Mouse (Mus musculus) stomach, embryonic 15.5 days (tissue): Measurements from ENCODE around the gene Ubox5. TPM values are rescaled to one million over a fixed set of nuclear protein-coding genes. Genes with fewer than 3 reads are reported as not detected.
"Not testable (repeated sequence)": the region's sequence is repeated elsewhere in the genome, so short reads cannot be mapped to it uniquely, and the experiment has no call there.

ENCODE experiments used
- ATAC-seq: fragments of 200-750 bp; cut with Nextera tagmentation; 2 replicates; pipeline ENCODE4 v1.8.0; 2017; ENCODE audit warnings: low read depth, moderate number of reproducible peaks, moderate TSS enrichment; ENCODE audit not compliant: insufficient read depth, low FRiP score
- H3K27ac ChIP-seq: fragments of 300-500 bp; sonication (generic); 2 replicates; pipeline ENCODE4 v1.5.1; 2015; ENCODE audit warnings: mild to moderate bottlenecking, inconsistent platforms
- H3K27me3 ChIP-seq: fragments of 300-500 bp; sonication (generic); replicated peaks from 2 replicates; pipeline ENCODE4 v1.6.1; 2015; ENCODE audit warnings: inconsistent platforms
- H3K36me3 ChIP-seq: fragments of 300-500 bp; sonication (generic); 2 replicates; pipeline ENCODE4 v1.6.1; 2015; ENCODE audit warnings: inconsistent platforms
- H3K4me1 ChIP-seq: fragments of 300-500 bp; sonication (generic); 2 replicates; pipeline ENCODE4 v1.6.1; 2015; ENCODE audit warnings: inconsistent platforms
- H3K4me2 ChIP-seq: fragments of 300-500 bp; sonication (generic); 2 replicates; pipeline ENCODE4 v1.6.1; 2015; ENCODE audit warnings: mild to moderate bottlenecking, inconsistent platforms
- H3K4me3 ChIP-seq: fragments of 300-500 bp; sonication (generic); replicated peaks from 2 replicates; pipeline ENCODE4 v1.5.1; 2015; ENCODE audit warnings: inconsistent platforms
- H3K9ac ChIP-seq: fragments of 300-500 bp; sonication (generic); 2 replicates; pipeline ENCODE4 v1.6.1; 2015; ENCODE audit warnings: inconsistent platforms
- H3K9me3 ChIP-seq: fragments of 300-500 bp; sonication (generic); 2 replicates; pipeline ENCODE4 v1.6.1; 2016; ENCODE audit warnings: inconsistent platforms
- WGBS: fragments of 180-500 bp; shearing (Covaris S2); methylation state at CpG from one replicate; pipeline ENCODE4 v1.1.7; 2015; 5-methylcytosine and 5-hydroxymethylcytosine counted together
- polyA plus RNA-seq: library from polyadenylated mRNA; unstranded; fragments of >200 nt; fragmentation: Nextera tagmentation; extraction: Ambion mirVana; gene quantifications from 2 replicates; pipeline ENCODE4 v1.2.1, GENCODE M21; 2015

The Ubox5 gene
- polyA plus RNA-seq, 1 experiment from 2014 or later = 10.4 TPM

DNA sequence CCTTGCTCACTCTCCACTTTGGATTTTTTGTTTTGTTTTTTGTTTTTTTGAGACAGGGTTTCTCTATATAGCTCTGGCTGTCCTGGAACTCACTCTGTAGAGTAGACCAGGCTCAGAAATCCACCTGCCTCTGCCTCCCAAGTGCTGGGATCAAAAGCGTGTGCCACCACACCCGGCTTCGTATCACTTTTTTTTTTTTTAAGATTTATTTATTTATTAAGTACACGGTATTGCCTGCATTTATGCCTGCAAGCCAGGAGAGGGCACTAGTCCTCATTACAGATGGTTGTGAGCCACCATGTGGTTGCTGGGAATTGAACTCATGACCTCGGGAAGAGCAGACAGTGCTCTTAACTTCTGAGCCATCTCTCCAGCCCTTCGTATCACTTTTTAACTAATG lies 19.2 kb upstream of the Ubox5 start:
- not testable (repeated sequence) for H3K4me2 ChIP-seq, H3K4me3 ChIP-seq, H3K9ac ChIP-seq, H3K9me3 ChIP-seq, H3K27ac ChIP-seq, ATAC-seq, H3K4me1 ChIP-seq, H3K27me3 ChIP-seq
- 80% methylated on average over 6 of the region's 6 CpGs for WGBS
- H3K36me3 ChIP-seq = peaks cover 15% of the 10 kb centered on the region

DNA sequence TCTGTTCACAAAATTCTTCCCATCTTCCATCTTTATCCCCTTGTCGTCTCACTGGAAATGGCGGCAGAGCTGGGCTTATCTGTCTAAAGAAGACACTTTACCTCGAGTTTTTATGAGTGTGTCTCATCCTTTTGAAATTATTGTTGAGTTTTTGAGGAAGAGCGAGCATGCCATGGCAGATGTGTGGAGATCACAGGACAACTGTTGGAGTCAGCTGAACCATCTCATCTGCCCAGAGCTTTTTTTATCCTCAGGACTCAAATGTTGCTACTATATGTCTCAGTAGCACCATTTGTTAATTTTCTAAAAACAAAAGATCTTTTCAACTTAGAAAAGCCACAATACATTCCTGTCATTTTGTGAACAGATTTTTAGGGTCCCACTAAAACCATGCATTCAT lies 15.4 kb upstream of the Ubox5 start:
- Histone ChIP-seq H3K27ac (no peak overlapping the region), H3K9me3 (no peaks in the 10 kb centered on the region), H3K27me3 (no peaks in the 10 kb centered on the region), H3K4me1 (peaks cover 7% of the 10 kb centered on the region; the same call in 1 of the 2 replicates), H3K9ac (no peak overlapping the region), H3K4me3 (no peak overlapping the region), H3K36me3 (peaks cover 1% of the 10 kb centered on the region; the same call in 1 of the 2 replicates), H3K4me2 (no peak overlapping the region)
- WGBS = 82% methylated on average over 4 of the region's 4 CpGs
- no peak for ATAC-seq

DNA sequence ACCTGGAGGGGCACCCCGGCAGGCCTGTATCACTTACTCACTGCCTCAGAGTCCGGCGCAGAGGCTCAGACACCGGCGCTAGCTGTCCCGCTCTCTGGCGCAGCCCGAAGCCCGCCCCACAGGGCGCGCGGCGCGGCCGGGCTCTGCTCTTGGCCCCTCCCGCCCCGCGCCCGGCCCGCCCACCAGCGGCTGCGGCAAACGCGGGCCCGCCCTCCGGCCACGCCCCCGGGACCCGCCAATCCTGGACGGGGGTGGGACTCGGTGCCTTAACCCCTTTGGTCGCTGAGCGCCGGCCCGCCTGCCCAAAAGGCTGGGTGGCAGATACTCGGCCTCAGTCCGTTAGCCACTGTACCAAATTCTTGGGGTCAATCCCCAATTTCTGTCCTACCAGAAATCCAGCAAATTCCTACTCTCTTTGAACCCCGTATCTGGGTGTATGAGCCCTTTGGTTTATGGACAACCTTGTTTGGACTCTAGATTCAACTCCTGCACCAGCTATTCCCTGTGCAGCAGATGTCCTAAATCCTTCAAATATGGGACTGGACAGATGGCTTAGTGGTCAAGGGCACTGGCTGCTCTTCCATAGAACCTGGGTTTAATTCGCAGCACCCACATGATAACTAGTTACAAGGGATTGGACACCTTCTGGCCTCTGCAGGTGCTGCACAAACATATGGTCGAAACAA lies 13.0 kb upstream of the Ubox5 start, which contains the start of gene Lzts3:
Gene Lzts3, minus strand, starts transcription at position 120 of the 686 bp plus-strand sequence.
- WGBS = 3% methylated on average over 34 of the region's 40 CpGs
- Histone ChIP-seq H3K36me3 (no peaks in the 10 kb centered on the region), H3K4me2 (peak within 1 kb of the TSS; percentile 97), H3K27me3 (no peaks in the 10 kb centered on the region), H3K4me1 (peaks cover 7% of the 10 kb centered on the region; the same call in 1 of the 2 replicates), H3K27ac (0 out of 2 replicates have a peak within 1 kb of the TSS, but pooled peaks have one; percentile 32), H3K9ac (peak within 1 kb of the TSS; percentile 54), H3K4me3 (peak within 1 kb of the TSS; percentile 73), H3K9me3 (no peaks in the 10 kb centered on the region)
- peak; percentile 92 for ATAC-seq

DNA sequence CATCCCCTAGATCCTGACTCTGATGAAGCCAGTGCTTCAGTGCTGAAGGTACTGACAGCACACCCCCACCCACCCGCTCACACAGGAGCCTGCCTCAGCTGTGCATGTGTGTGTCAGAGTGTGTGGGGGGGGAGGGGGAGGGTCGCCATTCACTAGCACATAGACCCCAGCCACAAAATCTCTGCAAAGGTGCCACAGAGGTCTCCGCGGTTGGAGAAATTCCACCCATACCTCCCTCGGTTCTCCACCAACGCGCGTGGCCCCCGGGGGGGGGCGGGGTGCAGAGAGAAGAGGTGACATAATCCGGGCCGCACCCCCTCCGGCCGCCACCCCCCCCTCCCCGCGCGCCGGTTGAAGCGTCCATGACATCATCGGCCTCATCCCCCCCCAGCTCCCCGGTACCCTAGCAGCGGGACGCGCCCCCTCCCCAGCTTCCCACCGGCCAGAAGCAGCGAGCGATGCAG lies 12.4 kb upstream of the Ubox5 start:
- ATAC-seq = peak; percentile 3; the same call in 1 of the 2 replicates
- Histone ChIP-seq H3K27ac (0 out of 2 replicates have a peak overlapping the region, but pooled peaks have one; percentile 32), H3K4me2 (peak overlapping the region; percentile 97)

DNA sequence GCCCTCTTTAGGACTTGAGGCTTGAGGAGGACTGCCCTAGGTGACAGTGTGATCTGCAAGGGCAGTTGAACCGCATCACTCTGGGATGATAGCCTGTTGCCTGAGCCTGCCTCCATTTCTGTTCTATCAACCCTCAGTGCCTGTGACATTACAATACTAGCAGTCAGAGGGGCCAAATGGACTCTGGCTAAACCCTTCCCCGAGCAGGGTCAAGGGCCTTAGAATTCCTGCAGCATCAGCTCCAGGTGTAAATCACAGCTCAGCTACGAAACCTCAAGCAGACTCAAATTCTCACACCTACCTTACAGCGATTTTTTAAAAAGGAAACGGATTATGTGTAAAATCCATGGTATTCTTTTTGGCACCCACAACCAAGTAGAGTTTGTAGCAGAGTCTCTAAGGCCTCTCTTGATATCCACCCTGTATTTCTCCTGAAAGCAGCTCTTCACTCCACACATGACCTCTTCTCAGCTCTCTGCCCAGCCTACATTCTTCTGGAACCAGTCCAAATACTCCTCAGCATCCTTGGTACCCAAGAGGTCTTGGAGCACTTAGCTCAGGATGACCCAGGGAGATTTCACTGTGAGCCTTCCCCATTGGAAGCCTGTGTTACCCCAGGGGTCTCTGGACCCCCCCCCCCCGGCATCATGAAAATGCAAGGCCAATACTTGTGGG lies 11.7 kb upstream of the Ubox5 start:
- peaks cover 7% of the 10 kb centered on the region; the same call in 1 of the 2 replicates for H3K4me1 ChIP-seq
- WGBS = 48% methylated on average over 6 of the region's 6 CpGs
- ATAC-seq = no peak
- H3K27ac ChIP-seq = no peak overlapping the region
- no peak overlapping the region for H3K9ac ChIP-seq
- no peaks in the 10 kb centered on the region for H3K36me3 ChIP-seq
- peak overlapping the region; percentile 97 for H3K4me2 ChIP-seq
- peak overlapping the region; percentile 73; the same call in 1 of the 2 replicates for H3K4me3 ChIP-seq
- no peaks in the 10 kb centered on the region for H3K9me3 ChIP-seq
- H3K27me3 ChIP-seq = peaks cover 5% of the 10 kb centered on the region; the same call in 1 of the 2 replicates

More for the DNA sequence above, 12.4 kb upstream of the Ubox5 start:
- Histone ChIP-seq H3K4me3 (peak overlapping the region; percentile 73), H3K4me1 (peaks cover 7% of the 10 kb centered on the region; the same call in 1 of the 2 replicates), H3K9me3 (no peaks in the 10 kb centered on the region), H3K9ac (peak overlapping the region; percentile 54), H3K36me3 (no peaks in the 10 kb centered on the region), H3K27me3 (no peaks in the 10 kb centered on the region)
- under 1% methylated on average over 26 of the region's 27 CpGs for WGBS

DNA sequence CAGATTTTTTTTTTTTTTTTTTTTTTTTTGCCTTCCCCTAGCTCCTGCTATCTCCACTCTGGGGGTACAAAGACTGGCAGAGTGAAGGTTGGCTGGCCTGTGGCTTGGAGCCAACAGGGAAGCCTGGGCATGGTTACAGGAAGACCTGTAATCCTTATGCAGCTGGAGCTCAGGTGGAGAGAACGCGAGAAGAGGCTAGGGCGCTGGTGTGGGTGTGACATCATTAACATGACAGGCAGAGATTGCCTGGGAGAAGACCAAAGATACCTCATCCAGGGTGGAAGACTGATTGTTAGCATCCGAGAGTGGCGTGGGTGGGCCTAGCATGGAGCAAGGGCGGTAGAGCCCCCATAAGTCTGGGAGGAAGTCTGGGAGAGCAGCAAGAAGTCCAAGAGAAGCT lies 9.4 kb upstream of the Ubox5 start:
- Histone ChIP-seq H3K27me3 (peaks cover 18% of the 10 kb centered on the region; the same call in 1 of the 2 replicates), H3K4me2 (no peak overlapping the region), H3K9ac (no peak overlapping the region), H3K4me3 (no peak overlapping the region), H3K27ac (peak overlapping the region; percentile 85), H3K9me3 (no peaks in the 10 kb centered on the region), H3K4me1 (peaks cover 27% of the 10 kb centered on the region), H3K36me3 (no peaks in the 10 kb centered on the region)
- ATAC-seq = no peak
- WGBS = 77% methylated on average over 6 of the region's 6 CpGs

DNA sequence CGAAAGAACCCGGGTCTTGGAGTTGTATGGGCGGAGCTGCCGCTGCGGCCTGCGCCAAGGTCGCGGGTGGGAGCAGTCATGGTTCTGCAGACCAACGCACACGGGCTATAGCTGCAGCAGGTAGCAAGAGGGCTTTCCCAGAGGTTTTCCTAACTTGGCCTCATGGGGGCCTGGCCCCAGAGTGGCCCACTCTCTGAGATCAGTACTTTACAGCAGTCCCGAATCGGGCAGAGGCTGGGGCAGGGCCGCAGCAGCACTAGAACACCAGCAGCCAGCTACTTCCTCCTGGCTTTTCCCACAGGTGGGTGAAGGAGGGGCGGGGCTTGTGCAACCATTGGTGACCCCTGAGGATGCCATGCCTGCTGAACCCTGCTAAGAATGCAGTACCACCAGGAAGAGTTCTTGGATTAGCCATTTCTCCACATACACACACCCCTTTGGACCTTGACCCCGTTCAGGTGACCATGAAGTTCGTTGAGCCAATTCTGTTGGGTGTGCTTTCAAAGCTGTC lies 8.3 kb upstream of the Ubox5 start:
- peaks cover 22% of the 10 kb centered on the region; the same call in 1 of the 2 replicates for H3K27me3 ChIP-seq
- peak overlapping the region; percentile 31 for H3K4me3 ChIP-seq
- 29% methylated on average over 16 of the region's 16 CpGs for WGBS
- H3K36me3 ChIP-seq = 0 out of 2 replicates have a peak, but pooled peaks cover 3% of the 10 kb centered on the region
- ATAC-seq = peak; percentile 62
- H3K9me3 ChIP-seq = no peaks in the 10 kb centered on the region
- peaks cover 29% of the 10 kb centered on the region for H3K4me1 ChIP-seq
- peak overlapping the region; percentile 46 for H3K4me2 ChIP-seq
- peak overlapping the region; percentile 85 for H3K27ac ChIP-seq
- H3K9ac ChIP-seq = no peak overlapping the region

DNA sequence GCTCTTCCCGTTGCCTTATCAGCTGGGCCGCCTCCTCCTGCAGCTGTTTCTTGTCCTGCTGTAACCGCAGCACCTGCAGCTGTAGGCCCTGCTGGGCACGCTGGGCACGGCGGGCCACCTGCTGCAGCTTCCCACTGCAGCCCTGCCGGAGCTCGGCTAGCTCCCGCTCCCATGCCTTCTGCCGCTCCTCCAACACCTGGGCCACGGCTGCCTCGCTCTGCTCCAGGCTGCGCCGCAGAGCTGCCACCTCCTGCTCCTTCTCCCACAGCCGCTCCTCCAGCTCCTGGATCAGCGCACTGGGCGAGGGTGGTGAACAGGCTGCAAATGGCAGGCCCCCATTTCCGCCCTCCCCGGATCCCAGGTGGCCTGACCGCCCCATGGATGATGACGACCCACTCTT lies 6.0 kb upstream of the Ubox5 start:
- WGBS = 35% methylated on average over 21 of the region's 21 CpGs
- no peak overlapping the region for H3K9ac ChIP-seq
- peaks cover 22% of the 10 kb centered on the region for H3K4me1 ChIP-seq
- 0 out of 2 replicates have a peak, but pooled peaks cover 3% of the 10 kb centered on the region for H3K36me3 ChIP-seq
- H3K4me2 ChIP-seq = 0 out of 2 replicates have a peak overlapping the region, but pooled peaks have one; percentile 11
- no peak overlapping the region; the same call in 1 of the 2 replicates for H3K27ac ChIP-seq
- H3K27me3 ChIP-seq = peaks cover 22% of the 10 kb centered on the region; the same call in 1 of the 2 replicates
- no peak overlapping the region for H3K4me3 ChIP-seq
- no peak for ATAC-seq
- no peaks in the 10 kb centered on the region for H3K9me3 ChIP-seq

DNA sequence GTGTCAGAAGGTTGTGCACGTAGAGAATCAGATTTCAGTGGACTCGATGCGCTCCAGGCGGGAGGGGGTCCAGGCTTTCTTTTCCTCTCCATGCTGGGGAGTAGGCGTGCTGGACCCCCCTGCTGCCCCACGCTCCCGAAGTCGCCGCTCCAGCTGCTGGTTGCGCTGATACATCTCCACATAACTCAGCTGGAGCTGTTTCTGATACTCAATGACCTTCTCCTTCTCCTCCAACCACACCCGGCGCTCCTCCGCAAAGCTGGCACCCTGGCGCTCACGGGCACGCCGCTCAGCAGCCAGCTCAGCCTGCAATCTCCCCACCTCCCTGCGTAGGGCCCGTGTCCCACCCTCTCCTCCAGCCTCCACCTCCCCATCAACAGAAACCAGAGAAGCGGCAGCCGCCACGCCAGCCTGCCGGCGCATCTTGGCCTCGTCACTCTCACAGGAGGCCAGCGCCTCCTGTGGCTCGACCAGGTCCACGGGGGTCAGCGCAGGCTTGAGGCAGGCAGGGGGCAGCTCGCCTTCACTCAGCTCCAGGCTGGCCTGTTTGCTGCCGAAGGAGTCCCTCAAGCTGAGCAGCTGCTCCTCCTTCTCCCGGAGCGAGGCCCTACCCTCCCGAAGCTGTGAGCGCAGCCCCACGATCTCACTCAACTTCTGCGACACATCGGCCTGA lies 5.0 kb upstream of the Ubox5 start:
- Histone ChIP-seq H3K9ac (peak overlapping the region; percentile 34), H3K4me3 (peak overlapping the region; percentile 38), H3K4me1 (peaks cover 22% of the 10 kb centered on the region), H3K9me3 (no peaks in the 10 kb centered on the region), H3K27me3 (peaks cover 22% of the 10 kb centered on the region; the same call in 1 of the 2 replicates), H3K4me2 (peak overlapping the region; percentile 74), H3K36me3 (0 out of 2 replicates have a peak, but pooled peaks cover 3% of the 10 kb centered on the region), H3K27ac (no peak overlapping the region)
- no peak for ATAC-seq
- WGBS = 10% methylated on average over 38 of the region's 38 CpGs

DNA sequence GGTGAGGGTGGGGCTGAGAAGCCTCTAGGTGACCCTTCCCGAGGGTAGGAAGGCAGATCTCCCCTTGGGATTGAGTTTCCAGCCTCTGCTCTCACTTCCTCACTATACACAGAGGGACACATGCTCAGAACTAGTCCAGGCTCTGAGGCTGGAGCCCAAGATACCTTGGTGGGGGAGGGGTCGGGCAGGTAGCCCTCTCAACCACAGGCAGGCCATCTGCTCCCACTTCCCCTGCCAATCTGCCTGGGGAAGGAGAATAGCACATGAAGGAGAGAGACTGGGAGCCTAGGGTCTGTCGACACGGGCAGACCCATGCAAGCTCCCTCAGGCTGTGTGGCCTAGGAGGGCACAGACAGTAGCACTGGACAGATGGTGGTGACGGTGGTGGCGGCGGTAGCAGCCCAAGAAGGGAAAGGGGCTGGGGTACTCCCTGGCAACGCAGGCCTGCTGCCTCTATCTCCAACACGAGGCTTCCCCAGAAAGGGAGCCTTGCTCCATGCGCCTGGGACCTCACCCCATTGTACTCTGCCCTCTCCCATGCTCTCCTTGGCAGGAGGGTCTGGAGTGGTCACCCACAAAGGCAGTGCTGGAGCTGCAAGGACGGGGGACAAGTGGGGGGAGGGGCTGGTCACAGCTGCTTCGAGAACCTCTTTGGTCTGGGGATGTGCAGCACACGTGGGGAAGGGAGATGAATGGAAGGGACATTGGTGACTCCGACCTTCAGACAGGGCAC lies 4.3 kb upstream of the Ubox5 start:
- 31% methylated on average over 14 of the region's 14 CpGs for WGBS
- H3K9ac ChIP-seq = no peak overlapping the region
- H3K27me3 ChIP-seq = peaks cover 22% of the 10 kb centered on the region; the same call in 1 of the 2 replicates

More for the DNA sequence above, 4.3 kb upstream of the Ubox5 start:
- Histone ChIP-seq H3K4me3 (peak overlapping the region; percentile 38), H3K9me3 (no peaks in the 10 kb centered on the region), H3K36me3 (0 out of 2 replicates have a peak, but pooled peaks cover 3% of the 10 kb centered on the region), H3K27ac (no peak overlapping the region), H3K4me1 (peaks cover 22% of the 10 kb centered on the region), H3K4me2 (peak overlapping the region; percentile 74)
- ATAC-seq = no peak
